Mouse (Mus musculus): Measurements from ENCODE around the gene Wwox. TPM values are rescaled to one million over a fixed set of nuclear protein-coding genes. Genes with fewer than 3 reads are reported as not detected.

The Wwox gene
- polyA plus RNA-seq, 1 experiment from 2014 or later: 12.9 TPM

- Histone ChIP-seq H3K27me3 (ENCODE audit: control insufficient read depth, insufficient read depth, low read length) (no peaks in the 10 kb centered on the region), H3K4me3 (replicated peaks; ENCODE audit: low read length) (no peak overlapping the region), H3K4me2 (ENCODE audit: low read depth, low read length) (no peak overlapping the region), H3K4me1 (ENCODE audit: control insufficient read depth, insufficient read depth, low read length) (peaks cover 8% of the 10 kb centered on the region), H3K9ac (ENCODE audit: low read length) (no peak overlapping the region), H3K27ac (ENCODE audit: low read length) (no peak overlapping the region), H3K36me3 (ENCODE audit: control insufficient read depth, insufficient read depth, low read length) (no peaks in the 10 kb centered on the region), H3K9me3 (replicated peaks; ENCODE audit: control insufficient read depth, low read length) (no peaks in the 10 kb centered on the region)
- ATAC-seq (ENCODE audit: insufficient read depth, low FRiP score): no peak
- 79% methylated on average over 11 of the region's 11 CpGs for WGBS
Observed at GRCm38 (mm10) chr8:114688732-114689131, 249.3 kb downstream of the Wwox start.

GRCm38 (mm10) chr8:114694566-114695198 is 255.2 kb downstream of the Wwox start:
- no peak overlapping the region for H3K27ac ChIP-seq (ENCODE audit: low read length)
- no peak overlapping the region for H3K9ac ChIP-seq (ENCODE audit: low read length)
- H3K4me3 ChIP-seq (replicated peaks; ENCODE audit: low read length): no peak overlapping the region
- no peaks in the 10 kb centered on the region for H3K9me3 ChIP-seq (replicated peaks; ENCODE audit: control insufficient read depth, low read length)
- no peak overlapping the region for H3K4me2 ChIP-seq (ENCODE audit: low read depth, low read length)
- no peak for ATAC-seq (ENCODE audit: insufficient read depth, low FRiP score)
- WGBS: 68% methylated on average over 4 of the region's 4 CpGs
- H3K36me3 ChIP-seq (ENCODE audit: control insufficient read depth, insufficient read depth, low read length): no peaks in the 10 kb centered on the region
- H3K4me1 ChIP-seq (ENCODE audit: control insufficient read depth, insufficient read depth, low read length): no peaks in the 10 kb centered on the region
- no peaks in the 10 kb centered on the region for H3K27me3 ChIP-seq (ENCODE audit: control insufficient read depth, insufficient read depth, low read length)

DNA sequence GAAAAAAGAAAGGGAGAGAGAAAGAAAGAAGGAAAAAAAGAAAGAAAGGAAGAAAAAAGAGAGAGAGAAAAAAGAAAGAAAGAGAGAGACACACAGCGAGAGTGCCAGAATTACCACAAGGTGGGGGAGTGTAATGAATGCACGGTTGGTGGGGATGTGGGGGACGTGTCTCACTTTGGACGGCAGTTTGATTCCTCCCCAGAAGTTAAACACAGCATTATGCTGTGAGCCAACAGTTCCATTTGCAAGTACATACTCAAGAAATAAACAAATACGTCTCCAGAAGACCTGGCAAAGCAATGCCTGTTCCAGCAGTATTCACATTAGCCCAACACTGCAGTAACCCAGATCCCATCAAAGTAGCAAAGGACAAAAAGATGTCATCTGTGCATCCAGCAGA is 264.1 kb downstream of the Wwox start:
- WGBS: 43% methylated on average over 5 of the region's 5 CpGs
- peak; percentile 73; the same call in 1 of the 2 replicates for ATAC-seq (ENCODE audit: insufficient read depth, low FRiP score)

DNA sequence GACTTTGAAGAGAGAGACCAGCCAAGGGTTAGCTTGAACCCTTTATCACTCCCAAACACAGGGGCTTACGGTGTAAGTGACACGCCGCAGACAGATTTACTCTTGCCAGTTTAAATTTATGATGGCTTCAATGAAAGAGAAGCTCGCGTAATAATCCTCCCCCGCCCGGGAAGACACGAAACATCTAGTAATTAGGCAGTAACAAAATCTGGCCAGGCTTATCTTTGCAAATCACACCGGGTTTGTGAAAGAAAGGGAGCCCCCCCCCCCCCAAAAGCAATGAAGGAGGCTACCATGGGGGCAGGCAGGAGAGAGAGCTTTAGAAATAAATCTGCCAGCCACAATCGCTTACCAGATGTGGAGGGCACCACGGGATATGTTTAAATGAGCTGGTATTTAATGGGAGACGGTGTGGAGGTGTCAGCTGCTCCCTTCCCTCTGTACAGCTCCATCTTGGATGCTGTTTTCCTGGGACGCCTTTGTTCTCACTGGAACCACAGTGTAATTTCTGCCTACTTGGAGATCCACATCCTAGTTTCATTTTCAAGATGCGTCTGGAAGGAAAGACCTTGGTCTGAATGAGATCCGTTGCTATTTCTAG is 268.2 kb downstream of the Wwox start:
- ATAC-seq (ENCODE audit: insufficient read depth, low FRiP score): no peak
- Histone ChIP-seq H3K4me1 (ENCODE audit: control insufficient read depth, insufficient read depth, low read length) (0 out of 2 replicates have a peak, but pooled peaks cover 5% of the 10 kb centered on the region), H3K4me3 (replicated peaks; ENCODE audit: low read length) (no peak overlapping the region), H3K27me3 (ENCODE audit: control insufficient read depth, insufficient read depth, low read length) (no peaks in the 10 kb centered on the region), H3K9ac (ENCODE audit: low read length) (no peak overlapping the region; the same call in 1 of the 2 replicates), H3K36me3 (ENCODE audit: control insufficient read depth, insufficient read depth, low read length) (no peaks in the 10 kb centered on the region), H3K9me3 (replicated peaks; ENCODE audit: control insufficient read depth, low read length) (no peaks in the 10 kb centered on the region), H3K27ac (ENCODE audit: low read length) (peak overlapping the region; percentile 50; the same call in 1 of the 2 replicates), H3K4me2 (ENCODE audit: low read depth, low read length) (peak overlapping the region; percentile 25)
- WGBS: 41% methylated on average over 15 of the region's 15 CpGs

More for the DNA sequence above, 264.1 kb downstream of the Wwox start:
- H3K9ac ChIP-seq (ENCODE audit: low read length): no peak overlapping the region
- H3K4me2 ChIP-seq (ENCODE audit: low read depth, low read length): no peak overlapping the region
- H3K27me3 ChIP-seq (ENCODE audit: control insufficient read depth, insufficient read depth, low read length): no peaks in the 10 kb centered on the region
- H3K27ac ChIP-seq (ENCODE audit: low read length): peak overlapping the region; percentile 29; the same call in 1 of the 2 replicates
- H3K9me3 ChIP-seq (replicated peaks; ENCODE audit: control insufficient read depth, low read length): no peaks in the 10 kb centered on the region
- H3K4me3 ChIP-seq (replicated peaks; ENCODE audit: low read length): no peak overlapping the region
- 0 out of 2 replicates have a peak, but pooled peaks cover 5% of the 10 kb centered on the region for H3K4me1 ChIP-seq (ENCODE audit: control insufficient read depth, insufficient read depth, low read length)
- no peaks in the 10 kb centered on the region for H3K36me3 ChIP-seq (ENCODE audit: control insufficient read depth, insufficient read depth, low read length)

DNA sequence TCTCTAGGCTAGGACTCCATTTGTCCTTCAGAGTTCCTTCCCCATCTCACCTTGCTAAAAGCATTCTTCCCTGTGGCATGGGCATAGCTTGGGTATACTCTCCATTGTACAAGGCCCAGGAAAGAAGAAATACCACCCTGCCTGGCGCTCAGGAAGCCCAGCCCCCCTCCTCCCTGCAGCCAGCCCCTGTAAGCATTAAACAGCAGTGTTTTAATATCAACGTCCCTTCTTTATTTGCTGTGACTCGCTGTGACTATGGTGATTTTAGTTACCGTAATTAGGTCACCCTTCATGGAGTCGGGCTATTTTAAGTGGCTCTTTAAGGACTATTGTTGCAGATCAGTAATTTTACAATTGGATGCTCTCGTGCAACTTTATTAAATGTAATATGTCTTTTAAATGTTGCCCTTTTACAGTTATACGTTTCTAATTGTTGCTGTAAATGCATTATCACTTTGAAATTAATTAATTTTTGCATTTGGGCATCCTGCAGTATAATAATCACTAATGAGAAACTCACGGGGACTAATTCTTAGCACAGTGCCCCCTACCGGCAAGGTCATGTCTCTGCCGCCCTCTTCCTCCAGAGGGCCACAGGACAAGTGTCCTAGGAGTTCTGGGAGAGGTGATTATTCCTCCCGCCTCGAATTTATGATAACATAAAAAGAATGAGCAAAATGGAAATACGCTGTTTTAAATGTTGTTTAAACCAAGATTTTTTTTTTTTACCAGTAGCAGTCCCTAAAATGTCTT is 276.0 kb downstream of the Wwox start:
- no peaks in the 10 kb centered on the region for H3K9me3 ChIP-seq (replicated peaks; ENCODE audit: control insufficient read depth, low read length)
- no peak overlapping the region for H3K4me3 ChIP-seq (replicated peaks; ENCODE audit: low read length)
- H3K9ac ChIP-seq (ENCODE audit: low read length): no peak overlapping the region
- 70% methylated on average over 13 of the region's 13 CpGs for WGBS
- H3K4me2 ChIP-seq (ENCODE audit: low read depth, low read length): no peak overlapping the region
- H3K36me3 ChIP-seq (ENCODE audit: control insufficient read depth, insufficient read depth, low read length): no peaks in the 10 kb centered on the region
- no peaks in the 10 kb centered on the region for H3K4me1 ChIP-seq (ENCODE audit: control insufficient read depth, insufficient read depth, low read length)
- H3K27ac ChIP-seq (ENCODE audit: low read length): no peak overlapping the region
- no peak for ATAC-seq (ENCODE audit: insufficient read depth, low FRiP score)
- no peaks in the 10 kb centered on the region for H3K27me3 ChIP-seq (ENCODE audit: control insufficient read depth, insufficient read depth, low read length)

DNA sequence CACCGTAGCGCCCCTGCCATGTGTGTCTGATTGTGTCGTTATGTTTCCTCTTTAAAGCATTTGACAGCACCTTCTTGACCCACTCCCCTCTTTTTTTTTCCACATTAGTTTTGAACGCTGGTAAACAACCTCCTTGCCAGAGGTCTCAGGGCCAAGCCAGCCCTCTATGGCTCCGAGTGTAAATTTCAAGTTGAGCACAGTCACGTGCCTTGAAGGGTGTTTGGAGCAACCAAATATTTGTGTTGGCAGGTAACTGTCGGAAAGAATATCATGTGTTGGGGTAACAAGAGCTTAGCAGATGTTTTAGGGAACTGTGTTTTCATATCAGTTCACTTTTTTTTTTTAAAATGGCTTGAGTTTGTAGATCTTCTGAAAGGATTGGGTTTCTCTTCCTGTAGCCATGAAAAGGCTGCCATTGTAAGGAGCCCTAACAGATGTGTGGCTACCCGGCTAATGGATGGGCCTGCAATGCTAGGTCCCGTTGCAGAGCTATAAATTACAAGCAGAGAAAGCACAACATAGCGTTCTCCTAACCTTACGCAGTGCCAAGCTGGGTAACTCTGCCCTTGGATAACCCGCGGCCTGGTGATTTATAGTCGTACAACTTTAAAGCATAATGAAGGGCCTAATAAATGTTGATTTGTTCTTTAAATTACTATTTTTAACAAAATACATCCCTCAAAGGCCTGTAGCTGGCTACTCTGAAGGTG is 277.2 kb downstream of the Wwox start:
- Histone ChIP-seq H3K36me3 (ENCODE audit: control insufficient read depth, insufficient read depth, low read length) (no peaks in the 10 kb centered on the region), H3K4me3 (replicated peaks; ENCODE audit: low read length) (no peak overlapping the region), H3K27me3 (ENCODE audit: control insufficient read depth, insufficient read depth, low read length) (no peaks in the 10 kb centered on the region), H3K4me2 (ENCODE audit: low read depth, low read length) (no peak overlapping the region), H3K9me3 (replicated peaks; ENCODE audit: control insufficient read depth, low read length) (no peaks in the 10 kb centered on the region), H3K4me1 (ENCODE audit: control insufficient read depth, insufficient read depth, low read length) (no peaks in the 10 kb centered on the region), H3K9ac (ENCODE audit: low read length) (no peak overlapping the region), H3K27ac (ENCODE audit: low read length) (no peak overlapping the region)
- no peak for ATAC-seq (ENCODE audit: insufficient read depth, low FRiP score)
- 58% methylated on average over 14 of the region's 14 CpGs for WGBS

DNA sequence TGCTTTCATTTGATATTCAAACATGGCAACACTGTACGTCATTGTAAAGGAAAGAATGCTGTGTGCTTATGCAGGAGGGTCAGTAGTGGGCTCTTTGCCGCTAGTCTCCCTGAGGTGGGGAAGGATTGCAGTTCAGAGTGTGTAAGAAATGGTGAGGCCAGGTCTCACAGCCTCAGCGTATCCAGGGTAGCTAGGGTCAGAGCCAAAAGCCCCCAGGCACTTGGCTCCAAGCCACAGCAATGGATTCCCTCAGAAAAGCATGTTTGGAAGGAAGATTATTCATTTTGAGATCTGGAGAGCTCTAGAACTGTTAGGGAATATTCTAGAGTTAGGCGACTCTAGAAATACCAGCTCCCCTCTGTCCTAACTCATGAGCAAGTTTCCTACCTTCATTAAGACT is 279.4 kb downstream of the Wwox start:
- no peaks in the 10 kb centered on the region for H3K4me1 ChIP-seq (ENCODE audit: control insufficient read depth, insufficient read depth, low read length)
- no peaks in the 10 kb centered on the region for H3K9me3 ChIP-seq (replicated peaks; ENCODE audit: control insufficient read depth, low read length)
- no peaks in the 10 kb centered on the region for H3K36me3 ChIP-seq (ENCODE audit: control insufficient read depth, insufficient read depth, low read length)
- no peaks in the 10 kb centered on the region for H3K27me3 ChIP-seq (ENCODE audit: control insufficient read depth, insufficient read depth, low read length)
- ATAC-seq (ENCODE audit: insufficient read depth, low FRiP score): no peak
- 76% methylated on average over 4 of the region's 4 CpGs for WGBS
- H3K4me2 ChIP-seq (ENCODE audit: low read depth, low read length): no peak overlapping the region
- H3K9ac ChIP-seq (ENCODE audit: low read length): no peak overlapping the region
- no peak overlapping the region for H3K4me3 ChIP-seq (replicated peaks; ENCODE audit: low read length)
- no peak overlapping the region for H3K27ac ChIP-seq (ENCODE audit: low read length)

DNA sequence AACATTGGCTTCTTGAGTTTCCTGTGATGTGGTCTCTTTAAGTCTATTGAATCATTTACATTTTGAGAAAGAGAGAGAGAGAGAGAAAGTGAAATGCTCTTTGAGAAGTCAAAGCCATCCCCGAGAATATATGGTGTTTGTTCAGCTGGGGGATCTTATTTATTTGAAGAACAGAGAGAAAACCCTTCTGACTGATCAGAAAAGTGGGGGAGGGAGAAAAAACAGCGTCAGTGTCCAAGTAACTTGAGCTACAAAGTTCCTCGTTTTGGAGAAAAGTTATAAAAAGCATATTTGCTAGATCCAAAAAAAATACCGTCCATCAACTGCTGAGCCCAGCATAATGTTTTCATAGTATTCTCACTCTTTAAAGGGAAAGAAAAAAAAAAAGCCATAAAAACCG is 283.2 kb downstream of the Wwox start:
- H3K27ac ChIP-seq (ENCODE audit: low read length): no peak overlapping the region
- no peak overlapping the region for H3K9ac ChIP-seq (ENCODE audit: low read length)
- H3K9me3 ChIP-seq (replicated peaks; ENCODE audit: control insufficient read depth, low read length): no peaks in the 10 kb centered on the region
- no peak overlapping the region for H3K4me3 ChIP-seq (replicated peaks; ENCODE audit: low read length)
- no peak overlapping the region for H3K4me2 ChIP-seq (ENCODE audit: low read depth, low read length)
- ATAC-seq (ENCODE audit: insufficient read depth, low FRiP score): no peak
- WGBS: 25% methylated on average over 5 of the region's 5 CpGs
- H3K36me3 ChIP-seq (ENCODE audit: control insufficient read depth, insufficient read depth, low read length): no peaks in the 10 kb centered on the region
- H3K27me3 ChIP-seq (ENCODE audit: control insufficient read depth, insufficient read depth, low read length): no peaks in the 10 kb centered on the region
- no peaks in the 10 kb centered on the region for H3K4me1 ChIP-seq (ENCODE audit: control insufficient read depth, insufficient read depth, low read length)

Measured in stomach, embryonic 16.5 days (tissue).